Mouse (Mus musculus): ENCODE measurements around the gene Raly. TPM values are rescaled to one million over a fixed set of nuclear protein-coding genes. Genes with fewer than 3 reads are reported as not detected.

Gene Raly
- polyA plus RNA-seq, 1 experiment from 2014 or later, result 53.6 TPM

DNA sequence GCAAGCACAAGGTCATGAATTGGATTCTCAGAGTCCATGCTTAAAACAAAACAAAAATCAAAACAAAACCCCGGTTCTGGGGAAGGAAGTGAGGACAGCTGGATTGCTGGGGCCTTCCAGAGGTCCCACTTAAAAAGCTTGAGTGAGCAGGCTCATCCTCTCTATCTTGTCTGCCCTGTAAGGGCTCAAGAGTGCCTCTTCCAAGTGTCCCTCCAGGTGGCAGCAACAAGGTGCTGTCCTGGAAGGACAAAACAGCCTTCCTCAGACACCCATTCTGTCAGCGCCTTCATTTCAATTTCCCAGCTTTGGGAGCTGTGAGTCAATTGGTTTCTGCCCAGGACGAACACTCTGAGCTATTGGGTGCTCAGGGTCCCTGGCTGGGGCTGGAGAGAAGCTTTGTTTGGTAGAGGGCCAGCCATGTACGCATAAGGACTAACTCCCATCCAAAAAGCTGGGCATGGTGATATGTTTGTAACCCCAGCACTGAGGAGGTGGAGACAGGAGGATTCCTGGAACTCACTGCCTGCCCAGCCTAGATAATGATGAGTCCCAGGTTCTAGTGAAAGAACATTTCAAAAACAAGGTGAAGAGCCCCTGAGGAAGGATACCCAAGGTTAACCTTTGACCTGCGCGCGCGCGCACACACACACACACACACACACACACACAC is 25.9 kb upstream of the Raly start:
- WGBS, result 87% methylated on average over 9 of the region's 9 CpGs
- Histone ChIP-seq H3K4me1 (peaks cover 11% of the 10 kb centered on the region), H3K9ac (no peak overlapping the region), H3K4me2 (no peak overlapping the region), H3K9me3 (no peaks in the 10 kb centered on the region), H3K36me3 (no peaks in the 10 kb centered on the region), H3K27ac (no peak overlapping the region), H3K27me3 (no peaks in the 10 kb centered on the region), H3K4me3 (no peak overlapping the region)
- no peak for ATAC-seq (ENCODE audit: insufficient number of reproducible peaks, low FRiP score, low TSS enrichment, low read depth)

DNA sequence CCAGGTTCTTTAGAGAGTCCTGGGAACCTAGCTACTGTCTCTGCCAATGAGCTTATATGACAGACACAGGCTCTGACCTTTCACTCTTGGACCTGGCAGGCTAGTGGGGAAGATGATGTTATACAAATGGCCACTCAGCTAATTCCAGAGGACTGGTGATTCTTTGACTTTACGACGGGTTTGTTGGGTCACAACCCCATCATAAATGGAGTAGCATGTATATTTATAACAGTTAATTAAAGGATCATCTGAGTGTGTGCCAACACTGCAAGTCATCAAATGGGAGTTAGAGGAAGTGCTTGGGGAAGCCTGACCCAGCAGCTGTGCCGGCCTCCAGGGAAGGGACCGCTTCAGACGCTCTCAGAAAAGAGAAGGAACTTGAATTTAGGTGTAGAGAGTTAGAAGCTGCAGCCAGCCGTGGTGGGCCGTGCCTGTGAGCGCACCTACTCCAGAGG is 25.3 kb upstream of the Raly start:
- H3K27me3 ChIP-seq, result no peaks in the 10 kb centered on the region
- peaks cover 11% of the 10 kb centered on the region for H3K4me1 ChIP-seq
- H3K4me3 ChIP-seq, result no peak overlapping the region
- 53% methylated on average over 8 of the region's 8 CpGs for WGBS
- H3K9ac ChIP-seq, result no peak overlapping the region
- ATAC-seq (ENCODE audit: insufficient number of reproducible peaks, low FRiP score, low TSS enrichment, low read depth), result no peak
- H3K27ac ChIP-seq, result no peak overlapping the region
- no peaks in the 10 kb centered on the region for H3K36me3 ChIP-seq
- no peak overlapping the region for H3K4me2 ChIP-seq
- no peaks in the 10 kb centered on the region for H3K9me3 ChIP-seq

DNA sequence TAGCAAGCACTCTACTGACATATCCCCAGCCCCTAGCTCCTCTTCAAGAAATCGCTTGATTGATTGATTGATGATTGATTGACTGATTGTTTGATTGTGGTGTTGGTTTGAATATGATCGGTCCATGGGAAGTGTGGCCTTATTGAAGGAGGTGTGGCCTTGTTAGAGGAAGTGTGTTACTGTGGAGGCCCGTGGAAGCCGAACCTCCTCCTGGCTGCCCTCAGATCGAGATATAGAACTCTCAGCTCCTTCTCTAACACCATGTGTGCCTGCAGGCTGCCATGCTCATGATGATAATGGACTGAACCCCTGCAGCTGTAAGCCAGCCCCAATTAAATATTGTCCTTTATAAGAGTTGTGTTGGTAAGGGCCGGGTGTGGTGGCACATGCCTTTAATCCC is 23.8 kb upstream of the Raly start:
- H3K36me3 ChIP-seq, result no peaks in the 10 kb centered on the region
- 84% methylated on average over 6 of the region's 6 CpGs for WGBS
- no peak overlapping the region for H3K9ac ChIP-seq
- no peak overlapping the region for H3K27ac ChIP-seq
- no peaks in the 10 kb centered on the region for H3K27me3 ChIP-seq
- peaks cover 11% of the 10 kb centered on the region for H3K4me1 ChIP-seq
- ATAC-seq (ENCODE audit: insufficient number of reproducible peaks, low FRiP score, low TSS enrichment, low read depth), result no peak
- H3K4me2 ChIP-seq, result no peak overlapping the region
- H3K9me3 ChIP-seq, result no peaks in the 10 kb centered on the region
- no peak overlapping the region for H3K4me3 ChIP-seq

GRCm38 (mm10) chr2:154769930-154770329 is 21.0 kb upstream of the Raly start, which contains the start of gene Gm14214:
TSS of gene Gm14214 (minus strand) at chr2:154770030.
- Histone ChIP-seq H3K27ac (no peak within 1 kb of the TSS), H3K4me2 (no peak within 1 kb of the TSS), H3K4me1 (no peaks in the 10 kb centered on the region), H3K9me3 (no peaks in the 10 kb centered on the region), H3K27me3 (no peaks in the 10 kb centered on the region), H3K9ac (no peak within 1 kb of the TSS), H3K36me3 (no peaks in the 10 kb centered on the region), H3K4me3 (no peak within 1 kb of the TSS)
- ATAC-seq (ENCODE audit: insufficient number of reproducible peaks, low FRiP score, low TSS enrichment, low read depth), result no peak

DNA sequence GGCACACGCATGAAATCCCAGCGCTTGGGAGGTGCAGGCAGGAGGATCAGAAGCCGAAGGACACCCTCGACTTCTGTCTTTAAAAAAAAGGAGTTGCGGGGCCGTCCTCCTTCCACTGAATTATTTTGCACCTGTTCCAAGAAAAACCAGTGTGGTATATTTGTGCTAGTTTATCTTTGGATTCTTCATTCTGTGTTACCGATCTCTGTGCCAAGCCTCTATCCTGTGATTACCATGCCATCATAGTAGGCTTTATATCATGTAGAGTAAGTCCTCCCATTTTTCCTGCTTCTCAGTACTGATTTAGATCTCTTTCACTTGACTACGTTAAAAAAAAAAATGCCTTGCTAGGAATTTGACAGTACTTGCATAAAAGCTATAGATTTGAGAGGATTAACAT is 19.3 kb upstream of the Raly start:
- H3K27ac ChIP-seq, result no peak overlapping the region
- WGBS, result 71% methylated on average over 8 of the region's 8 CpGs
- no peak for ATAC-seq (ENCODE audit: insufficient number of reproducible peaks, low FRiP score, low TSS enrichment, low read depth)

DNA sequence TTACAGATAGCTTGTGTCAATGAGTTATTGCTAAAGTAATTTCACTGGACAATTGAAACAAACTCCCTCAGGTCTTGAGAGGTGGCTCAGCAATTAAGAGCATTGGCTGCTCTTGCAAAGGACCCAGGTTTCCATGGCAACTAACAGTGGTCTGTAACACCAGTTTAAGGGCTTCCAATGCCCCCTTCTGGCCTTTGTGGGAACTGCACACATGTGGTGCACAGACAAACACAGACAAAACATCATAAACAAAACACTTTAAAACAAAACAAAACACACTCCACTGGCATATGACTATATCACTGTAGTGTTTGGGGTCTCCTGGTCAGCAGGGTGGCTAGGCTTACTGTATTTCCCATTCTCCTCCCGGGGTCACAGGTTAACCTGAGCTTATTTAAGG is 16.9 kb upstream of the Raly start:
- Histone ChIP-seq H3K27me3 (no peaks in the 10 kb centered on the region), H3K4me1 (0 out of 2 replicates have a peak, but pooled peaks cover 3% of the 10 kb centered on the region), H3K4me3 (no peak overlapping the region), H3K36me3 (no peaks in the 10 kb centered on the region), H3K27ac (no peak overlapping the region), H3K4me2 (no peak overlapping the region), H3K9me3 (no peaks in the 10 kb centered on the region), H3K9ac (no peak overlapping the region)
- WGBS, result 78% methylated on average over 1 of the region's 1 CpGs
- no peak for ATAC-seq (ENCODE audit: insufficient number of reproducible peaks, low FRiP score, low TSS enrichment, low read depth)

More for the DNA sequence above, 19.3 kb upstream of the Raly start:
- H3K9ac ChIP-seq, result no peak overlapping the region
- H3K4me3 ChIP-seq, result no peak overlapping the region
- no peaks in the 10 kb centered on the region for H3K9me3 ChIP-seq
- H3K4me2 ChIP-seq, result no peak overlapping the region
- no peaks in the 10 kb centered on the region for H3K4me1 ChIP-seq
- no peaks in the 10 kb centered on the region for H3K36me3 ChIP-seq
- no peaks in the 10 kb centered on the region for H3K27me3 ChIP-seq

GRCm38 (mm10) chr2:154776496-154776895 is 14.4 kb upstream of the Raly start:
- Histone ChIP-seq H3K27ac (no peak overlapping the region), H3K27me3 (no peaks in the 10 kb centered on the region), H3K9ac (no peak overlapping the region), H3K9me3 (no peaks in the 10 kb centered on the region), H3K4me1 (peaks cover 7% of the 10 kb centered on the region; the same call in 1 of the 2 replicates), H3K36me3 (no peaks in the 10 kb centered on the region), H3K4me2 (no peak overlapping the region), H3K4me3 (no peak overlapping the region)
- WGBS, result 80% methylated on average over 7 of the region's 7 CpGs
- no peak for ATAC-seq (ENCODE audit: insufficient number of reproducible peaks, low FRiP score, low TSS enrichment, low read depth)

GRCm38 (mm10) chr2:154779648-154780047 is 11.2 kb upstream of the Raly start:
- no peak overlapping the region for H3K27ac ChIP-seq
- H3K9ac ChIP-seq, result no peak overlapping the region
- no peaks in the 10 kb centered on the region for H3K27me3 ChIP-seq
- no peak overlapping the region for H3K4me3 ChIP-seq
- H3K4me2 ChIP-seq, result no peak overlapping the region
- peaks cover 7% of the 10 kb centered on the region; the same call in 1 of the 2 replicates for H3K4me1 ChIP-seq
- no peak for ATAC-seq (ENCODE audit: insufficient number of reproducible peaks, low FRiP score, low TSS enrichment, low read depth)
- H3K36me3 ChIP-seq, result no peaks in the 10 kb centered on the region
- H3K9me3 ChIP-seq, result no peaks in the 10 kb centered on the region
- 41% methylated on average over 3 of the region's 3 CpGs for WGBS

GRCm38 (mm10) chr2:154782361-154782760 is 8.5 kb upstream of the Raly start:
- no peak overlapping the region for H3K9ac ChIP-seq
- 47% methylated on average over 4 of the region's 4 CpGs for WGBS
- H3K4me2 ChIP-seq, result no peak overlapping the region
- no peak overlapping the region for H3K4me3 ChIP-seq
- peaks cover 7% of the 10 kb centered on the region; the same call in 1 of the 2 replicates for H3K4me1 ChIP-seq
- no peaks in the 10 kb centered on the region for H3K9me3 ChIP-seq
- H3K27me3 ChIP-seq, result no peaks in the 10 kb centered on the region
- no peak for ATAC-seq (ENCODE audit: insufficient number of reproducible peaks, low FRiP score, low TSS enrichment, low read depth)
- no peaks in the 10 kb centered on the region for H3K36me3 ChIP-seq
- H3K27ac ChIP-seq, result no peak overlapping the region

DNA sequence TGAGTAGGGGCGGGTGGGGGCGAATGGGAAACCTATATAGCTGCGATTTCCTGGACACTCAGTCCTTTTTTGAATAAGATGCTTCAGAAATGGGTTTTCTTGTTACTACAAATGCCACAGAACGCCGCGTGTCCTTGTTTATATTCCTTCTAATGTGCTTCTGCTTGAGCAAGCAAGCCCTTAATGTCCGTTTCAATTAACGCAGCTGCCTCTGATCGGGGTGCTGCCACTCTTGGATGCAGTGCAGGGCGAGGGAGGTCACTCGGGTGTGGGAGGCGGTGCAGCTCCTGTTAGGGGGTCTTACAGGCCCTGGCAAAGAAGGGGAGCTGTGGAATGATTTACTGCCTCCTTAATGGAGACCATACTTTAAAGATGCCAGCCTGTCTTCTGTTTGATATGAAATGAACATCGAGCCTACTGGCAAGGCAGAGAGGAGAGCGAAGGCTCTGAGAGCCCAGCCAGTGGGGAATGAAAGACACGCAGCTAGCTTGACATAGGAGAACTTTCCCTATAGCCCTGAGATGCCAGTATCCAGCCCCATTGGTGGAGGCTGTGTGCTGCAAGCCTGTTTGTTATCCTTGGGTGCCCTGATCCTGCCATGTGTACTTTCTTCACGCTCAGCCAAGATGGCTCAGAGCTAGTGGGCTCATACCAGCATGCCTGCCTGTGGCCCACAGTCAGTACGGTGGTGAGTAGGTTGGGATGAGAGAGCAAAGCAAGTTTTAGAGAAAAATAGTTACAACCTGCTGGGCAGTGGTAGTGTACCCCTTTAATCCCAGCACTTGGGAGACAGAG is 7.8 kb upstream of the Raly start:
- no peaks in the 10 kb centered on the region for H3K9me3 ChIP-seq

DNA sequence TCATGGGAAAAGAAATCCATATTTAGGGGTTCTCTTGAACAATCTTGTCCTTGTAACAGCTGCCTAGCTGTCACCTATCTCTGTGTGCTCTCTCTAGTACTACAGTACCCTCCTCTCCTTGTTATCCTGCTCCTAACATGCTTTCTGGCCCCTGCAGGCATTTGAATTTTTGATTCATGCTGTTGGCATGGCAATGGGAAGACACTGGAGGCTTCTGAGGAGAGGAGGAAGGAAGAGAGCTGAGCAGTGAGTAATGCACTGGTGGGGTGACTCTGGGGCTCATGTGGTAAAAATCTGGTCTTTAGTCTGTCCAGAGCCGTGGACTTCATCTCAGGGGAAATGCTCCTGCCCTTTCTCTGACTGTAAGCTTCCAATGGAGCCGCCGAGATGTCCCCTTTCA is 5.6 kb upstream of the Raly start:
- Histone ChIP-seq H3K4me1 (0 out of 2 replicates have a peak, but pooled peaks cover 4% of the 10 kb centered on the region), H3K9me3 (no peaks in the 10 kb centered on the region), H3K27ac (no peak overlapping the region), H3K9ac (no peak overlapping the region), H3K27me3 (no peaks in the 10 kb centered on the region), H3K4me2 (no peak overlapping the region), H3K36me3 (no peaks in the 10 kb centered on the region), H3K4me3 (no peak overlapping the region)
- 57% methylated on average over 3 of the region's 3 CpGs for WGBS
- no peak for ATAC-seq (ENCODE audit: insufficient number of reproducible peaks, low FRiP score, low TSS enrichment, low read depth)

More for the DNA sequence above, 7.8 kb upstream of the Raly start:
- H3K4me1 ChIP-seq, result peaks cover 7% of the 10 kb centered on the region; the same call in 1 of the 2 replicates
- no peaks in the 10 kb centered on the region for H3K27me3 ChIP-seq
- no peak overlapping the region for H3K4me3 ChIP-seq
- H3K36me3 ChIP-seq, result no peaks in the 10 kb centered on the region
- 69% methylated on average over 17 of the region's 17 CpGs for WGBS
- ATAC-seq (ENCODE audit: insufficient number of reproducible peaks, low FRiP score, low TSS enrichment, low read depth), result no peak
- H3K9ac ChIP-seq, result no peak overlapping the region
- no peak overlapping the region for H3K4me2 ChIP-seq
- no peak overlapping the region for H3K27ac ChIP-seq

DNA sequence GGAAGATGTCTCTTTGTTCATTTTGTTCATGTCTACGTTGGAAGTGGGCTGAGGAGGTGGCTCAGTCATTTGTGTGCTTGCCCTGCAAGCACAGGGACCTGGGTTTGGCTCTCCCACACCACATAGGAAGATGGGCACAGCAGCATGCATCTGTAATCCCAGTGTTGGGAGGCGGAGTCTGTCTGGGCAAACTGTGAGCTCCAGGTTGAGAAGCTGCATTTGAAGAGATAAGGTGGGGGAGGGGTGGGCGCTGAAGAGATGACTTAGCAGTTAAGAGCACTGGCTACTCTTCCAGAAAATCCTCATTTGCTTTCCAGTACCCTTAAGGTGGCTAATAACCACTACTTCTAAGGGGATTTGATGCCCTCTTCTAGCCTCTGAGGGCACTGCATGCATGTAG is 4.7 kb upstream of the Raly start:
- Histone ChIP-seq H3K4me2 (no peak overlapping the region), H3K27ac (no peak overlapping the region), H3K9me3 (no peaks in the 10 kb centered on the region), H3K4me1 (0 out of 2 replicates have a peak, but pooled peaks cover 6% of the 10 kb centered on the region), H3K4me3 (no peak overlapping the region), H3K9ac (no peak overlapping the region), H3K36me3 (no peaks in the 10 kb centered on the region), H3K27me3 (no peaks in the 10 kb centered on the region)
- 53% methylated on average over 3 of the region's 3 CpGs for WGBS
- ATAC-seq (ENCODE audit: insufficient number of reproducible peaks, low FRiP score, low TSS enrichment, low read depth), result no peak
